Mouse (Mus musculus) lung, postnatal 0 days (tissue): ENCODE results near the gene Gm5269. TPM values are rescaled to one million over a fixed set of nuclear protein-coding genes. Genes with fewer than 3 reads are reported as not detected.

ENCODE experiments used
- ATAC-seq: fragments of 200-750 bp; cut with Nextera tagmentation; 2 replicates; pipeline ENCODE4 v1.8.0; 2017; ENCODE audit warnings: moderate library complexity
- DNase-seq: peaks from one replicate; pipeline ENCODE4 v3.0.0-alpha.2; 2016; ENCODE audit warnings: low spot score
- H3K27ac ChIP-seq: fragments of 300-500 bp; sonication (generic); 2 replicates; pipeline ENCODE4 v1.5.1; 2014; ENCODE audit warnings: antibody characterized with exemption, mild to moderate bottlenecking, low read length, mixed read lengths
- H3K27me3 ChIP-seq: fragments of 300-500 bp; sonication (generic); replicated peaks from 2 replicates; pipeline ENCODE4 v1.6.1; 2014; ENCODE audit warnings: low read length, mixed read lengths; ENCODE audit not compliant: insufficient read depth
- H3K36me3 ChIP-seq: fragments of 300-500 bp; sonication (generic); 2 replicates; pipeline ENCODE4 v1.6.1; 2014; ENCODE audit warnings: low read length, mixed read lengths; ENCODE audit not compliant: insufficient read depth
- H3K4me1 ChIP-seq: fragments of 300-500 bp; sonication (generic); 2 replicates; pipeline ENCODE4 v1.6.1; 2014; ENCODE audit warnings: antibody characterized with exemption, low read depth, low read length, mixed read lengths; ENCODE audit not compliant: insufficient read depth
- H3K4me2 ChIP-seq: fragments of 300-500 bp; sonication (generic); replicated peaks from 2 replicates; pipeline ENCODE4 v1.6.1; 2014; ENCODE audit warnings: low read depth, mild to moderate bottlenecking, low read length, moderate library complexity, mixed read lengths
- H3K4me3 ChIP-seq: fragments of 300-500 bp; sonication (generic); 2 replicates; pipeline ENCODE4 v1.5.1; 2014; ENCODE audit warnings: low read depth, low read length
- H3K9ac ChIP-seq: fragments of 300-500 bp; sonication (generic); replicated peaks from 2 replicates; pipeline ENCODE4 v1.6.1; 2014; ENCODE audit warnings: low read depth, mild to moderate bottlenecking
- H3K9me3 ChIP-seq: fragments of 300-500 bp; sonication (generic); 2 replicates; pipeline ENCODE4 v1.6.1; 2016; ENCODE audit warnings: low read length, mixed read lengths
- CTCF ChIP-seq: IDR thresholded peaks from 2 replicates; pipeline ENCODE4 v1.5.1; 2016; ENCODE audit warnings: antibody characterized with exemption, mild to moderate bottlenecking
- EP300 ChIP-seq: IDR thresholded peaks from 2 replicates; pipeline ENCODE4 v1.6.1; 2016; ENCODE audit warnings: antibody characterized with exemption, mild to moderate bottlenecking, control low read depth
- WGBS: fragments of 180-500 bp; shearing (Covaris S2); extraction: QIAGEN DNeasy Blood & Tissue Kit; methylation state at CpG from one replicate; pipeline ENCODE4 v1.1.7; 2014; 5-methylcytosine and 5-hydroxymethylcytosine counted together
- polyA plus RNA-seq: library from polyadenylated mRNA; unstranded; fragments of >200 nt; fragmentation: Nextera tagmentation; extraction: Ambion mirVana; gene quantifications from 2 replicates; pipeline ENCODE4 v1.2.1, GENCODE M21; 2015

Gm5269 gene
- polyA plus RNA-seq, 1 experiment from 2014 or later, result not detected

- Histone ChIP-seq H3K4me1 (no peaks in the 10 kb centered on the region), H3K9me3 (no peaks in the 10 kb centered on the region), H3K4me2 (no peak overlapping the region), H3K36me3 (no peaks in the 10 kb centered on the region), H3K4me3 (no peak overlapping the region), H3K27me3 (peaks cover 5% of the 10 kb centered on the region; the same call in 1 of the 2 replicates), H3K9ac (no peak overlapping the region), H3K27ac (no peak overlapping the region)
- TF ChIP-seq CTCF, result no peak
- TF ChIP-seq EP300, result no peak
- DNase-seq, result no peak
- WGBS, result 71% methylated on average over 2 of the region's 2 CpGs
- ATAC-seq, result no peak
These were observed 14.4 kb downstream of the Gm5269 start for GRCm38 (mm10) chr1:45875640-45876039.

GRCm38 (mm10) chr1:45873250-45873649 is 16.8 kb downstream of the Gm5269 start:
- no peak overlapping the region for H3K4me2 ChIP-seq
- DNase-seq (no peak), ATAC-seq (no peak)
- WGBS, result 65% methylated on average over 2 of the region's 2 CpGs
- H3K36me3 ChIP-seq, result no peaks in the 10 kb centered on the region
- TF ChIP-seq CTCF, result no peak
- TF ChIP-seq EP300, result no peak
- H3K4me1 ChIP-seq, result no peaks in the 10 kb centered on the region
- no peak overlapping the region for H3K4me3 ChIP-seq
- H3K27ac ChIP-seq, result no peak overlapping the region
- no peaks in the 10 kb centered on the region for H3K9me3 ChIP-seq
- peaks cover 5% of the 10 kb centered on the region; the same call in 1 of the 2 replicates for H3K27me3 ChIP-seq
- no peak overlapping the region for H3K9ac ChIP-seq

- TF ChIP-seq EP300 (no peak), CTCF (no peak)
- H3K27ac ChIP-seq, result no peak overlapping the region
- no peak overlapping the region for H3K9ac ChIP-seq
- ATAC-seq, result no peak; the same call in 1 of the 2 replicates
- H3K27me3 ChIP-seq, result peaks cover 21% of the 10 kb centered on the region; the same call in 1 of the 2 replicates
- 41% methylated on average over 3 of the region's 3 CpGs for WGBS
- no peak overlapping the region for H3K4me3 ChIP-seq
- H3K4me2 ChIP-seq, result no peak overlapping the region
- no peaks in the 10 kb centered on the region for H3K9me3 ChIP-seq
- no peaks in the 10 kb centered on the region for H3K36me3 ChIP-seq
- H3K4me1 ChIP-seq, result peaks cover 12% of the 10 kb centered on the region; the same call in 1 of the 2 replicates
- peak; percentile 37 for DNase-seq
These were observed 21.5 kb downstream of the Gm5269 start for GRCm38 (mm10) chr1:45868479-45869137.

- Histone ChIP-seq H3K4me3 (no peak overlapping the region), H3K4me2 (no peak overlapping the region), H3K9ac (no peak overlapping the region), H3K9me3 (no peaks in the 10 kb centered on the region), H3K4me1 (peaks cover 12% of the 10 kb centered on the region; the same call in 1 of the 2 replicates), H3K27ac (no peak overlapping the region), H3K36me3 (no peaks in the 10 kb centered on the region), H3K27me3 (peaks cover 24% of the 10 kb centered on the region; the same call in 1 of the 2 replicates)
- ATAC-seq, result no peak
- DNase-seq, result no peak
- TF ChIP-seq EP300, result no peak
- no peak for TF ChIP-seq CTCF
- 49% methylated on average over 1 of the region's 1 CpGs for WGBS
These were observed 22.0 kb downstream of the Gm5269 start for GRCm38 (mm10) chr1:45868050-45868449.

GRCm38 (mm10) chr1:45866288-45867018 is 23.6 kb downstream of the Gm5269 start:
- peak; percentile 77 for ATAC-seq
- Histone ChIP-seq H3K4me1 (peaks cover 12% of the 10 kb centered on the region; the same call in 1 of the 2 replicates), H3K4me3 (no peak overlapping the region), H3K36me3 (no peaks in the 10 kb centered on the region), H3K9ac (no peak overlapping the region), H3K27ac (no peak overlapping the region), H3K27me3 (peaks cover 21% of the 10 kb centered on the region; the same call in 1 of the 2 replicates), H3K4me2 (no peak overlapping the region), H3K9me3 (no peaks in the 10 kb centered on the region)
- TF ChIP-seq CTCF (no peak), EP300 (peak; percentile 48; the same call in 1 of the 2 replicates)
- DNase-seq, result peak; percentile 43
- 27% methylated on average over 3 of the region's 3 CpGs for WGBS

GRCm38 (mm10) chr1:45865727-45866126 is 24.3 kb downstream of the Gm5269 start:
- Histone ChIP-seq H3K4me3 (no peak overlapping the region), H3K9ac (no peak overlapping the region), H3K9me3 (no peaks in the 10 kb centered on the region), H3K4me2 (no peak overlapping the region), H3K27ac (no peak overlapping the region), H3K36me3 (no peaks in the 10 kb centered on the region), H3K4me1 (peaks cover 12% of the 10 kb centered on the region; the same call in 1 of the 2 replicates), H3K27me3 (peaks cover 21% of the 10 kb centered on the region; the same call in 1 of the 2 replicates)
- ATAC-seq (peak; percentile 25; the same call in 1 of the 2 replicates), DNase-seq (peak; percentile 17)
- 34% methylated on average over 5 of the region's 5 CpGs for WGBS
- TF ChIP-seq EP300 (no peak), CTCF (no peak)
